Mouse (Mus musculus) liver, embryonic 11.5 days (tissue): Measurements from ENCODE around the gene Rnf213. TPM values are rescaled to one million over a fixed set of nuclear protein-coding genes. Genes with fewer than 3 reads are reported as not detected.

Experiments
- ATAC-seq: fragments of 200-750 bp; cut with Nextera tagmentation; replicated peaks from 2 replicates; pipeline ENCODE4 v1.8.0; 2017; ENCODE audit warnings: moderate number of reproducible peaks, mild to moderate bottlenecking, moderate TSS enrichment, moderate library complexity; ENCODE audit not compliant: low FRiP score
- DNase-seq: peaks from one replicate; pipeline ENCODE4 v3.0.0-alpha.2; 2017; ENCODE audit warnings: low spot score
- H3K27ac ChIP-seq: fragments of 300-500 bp; sonication (generic); 2 replicates; pipeline ENCODE4 v1.5.1; 2014; ENCODE audit warnings: mild to moderate bottlenecking, low read depth, low read length, control low read depth
- H3K27me3 ChIP-seq: fragments of 300-500 bp; sonication (generic); replicated peaks from 2 replicates; pipeline ENCODE4 v1.6.1; 2014; ENCODE audit warnings: low read length, mixed read lengths; ENCODE audit not compliant: control insufficient read depth, insufficient read depth
- H3K36me3 ChIP-seq: fragments of 300-500 bp; sonication (generic); 2 replicates; pipeline ENCODE4 v1.6.1; 2014; ENCODE audit warnings: mild to moderate bottlenecking, low read length, moderate library complexity, mixed read lengths; ENCODE audit not compliant: control insufficient read depth, insufficient read depth
- H3K4me1 ChIP-seq: fragments of 300-500 bp; sonication (generic); replicated peaks from 2 replicates; pipeline ENCODE4 v1.6.1; 2014; ENCODE audit warnings: low read length, mixed read lengths; ENCODE audit not compliant: control insufficient read depth, insufficient read depth
- H3K4me2 ChIP-seq: fragments of 300-500 bp; sonication (generic); 2 replicates; pipeline ENCODE4 v1.6.1; 2014; ENCODE audit warnings: mild to moderate bottlenecking, control low read depth, moderate library complexity
- H3K4me3 ChIP-seq: fragments of 300-500 bp; sonication (generic); 2 replicates; pipeline ENCODE4 v1.5.1; 2014; ENCODE audit warnings: low read depth, low read length, control low read depth
- H3K9ac ChIP-seq: fragments of 300-500 bp; sonication (generic); 2 replicates; pipeline ENCODE4 v1.6.1; 2014; ENCODE audit warnings: low read depth, low read length, control low read depth
- H3K9me3 ChIP-seq: fragments of 300-500 bp; sonication (generic); 2 replicates; pipeline ENCODE4 v1.6.1; 2016; ENCODE audit warnings: low read length, inconsistent platforms, mixed read lengths; ENCODE audit not compliant: control insufficient read depth
- WGBS: fragments of 180-500 bp; shearing (Covaris S2); extraction: QIAGEN DNeasy Blood & Tissue Kit; methylation state at CpG from one replicate; pipeline ENCODE4 v1.1.7; 2014; 5-methylcytosine and 5-hydroxymethylcytosine counted together
- polyA plus RNA-seq: library from polyadenylated mRNA; unstranded; fragments of >200 nt; fragmentation: Nextera tagmentation; extraction: Ambion mirVana; gene quantifications from 2 replicates; pipeline ENCODE4 v1.2.1, GENCODE M21; 2014

The Rnf213 gene
- polyA plus RNA-seq, 1 experiment from 2014 or later: 8.0 TPM

GRCm38 (mm10) chr11:119509165-119509776 lies 116.4 kb downstream of the Rnf213 start:
- Histone ChIP-seq H3K4me3 (no peak overlapping the region), H3K9me3 (no peaks in the 10 kb centered on the region), H3K36me3 (peaks cover 3% of the 10 kb centered on the region; the same call in 1 of the 2 replicates), H3K27ac (no peak overlapping the region), H3K27me3 (peaks cover 16% of the 10 kb centered on the region), H3K4me1 (no peaks in the 10 kb centered on the region), H3K4me2 (no peak overlapping the region), H3K9ac (no peak overlapping the region)
- WGBS: 76% methylated on average over 5 of the region's 5 CpGs
- DNase-seq: no peak
- ATAC-seq: no peak

- no peaks in the 10 kb centered on the region; the same call in 1 of the 2 replicates for H3K36me3 ChIP-seq
- H3K27ac ChIP-seq: no peak overlapping the region
- WGBS: 50% methylated on average over 9 of the region's 9 CpGs
- no peak overlapping the region for H3K9ac ChIP-seq
- H3K4me1 ChIP-seq: no peaks in the 10 kb centered on the region
- H3K4me3 ChIP-seq: no peak overlapping the region
- no peaks in the 10 kb centered on the region for H3K9me3 ChIP-seq
- ATAC-seq (no peak), DNase-seq (no peak)
- no peak overlapping the region for H3K4me2 ChIP-seq
- H3K27me3 ChIP-seq: peaks cover 38% of the 10 kb centered on the region
Observed at GRCm38 (mm10) chr11:119513038-119513659, 120.2 kb downstream of the Rnf213 start.

- ATAC-seq (no peak), DNase-seq (no peak)
- H3K27ac ChIP-seq: no peak overlapping the region
- 49% methylated on average over 16 of the region's 16 CpGs for WGBS
- no peak overlapping the region for H3K9ac ChIP-seq
- no peaks in the 10 kb centered on the region for H3K4me1 ChIP-seq
- H3K36me3 ChIP-seq: no peaks in the 10 kb centered on the region
- peak overlapping the region; percentile 43; the same call in 1 of the 2 replicates for H3K4me2 ChIP-seq
- H3K27me3 ChIP-seq: peaks cover 38% of the 10 kb centered on the region
- no peaks in the 10 kb centered on the region for H3K9me3 ChIP-seq
- H3K4me3 ChIP-seq: no peak overlapping the region
Observed at GRCm38 (mm10) chr11:119514108-119514860, 121.4 kb downstream of the Rnf213 start.

- no peak overlapping the region for H3K9ac ChIP-seq
- H3K4me2 ChIP-seq: peak overlapping the region; percentile 43
- no peaks in the 10 kb centered on the region for H3K4me1 ChIP-seq
- no peaks in the 10 kb centered on the region for H3K9me3 ChIP-seq
- no peak overlapping the region for H3K27ac ChIP-seq
- 6% methylated on average over 21 of the region's 21 CpGs for WGBS
- H3K27me3 ChIP-seq: peaks cover 38% of the 10 kb centered on the region
- ATAC-seq (no peak), DNase-seq (no peak)
- H3K4me3 ChIP-seq: no peak overlapping the region
- no peaks in the 10 kb centered on the region for H3K36me3 ChIP-seq
Observed at GRCm38 (mm10) chr11:119514967-119515636, 122.2 kb downstream of the Rnf213 start.

- Histone ChIP-seq H3K36me3 (no peaks in the 10 kb centered on the region), H3K4me1 (no peaks in the 10 kb centered on the region), H3K9ac (no peak overlapping the region), H3K4me2 (no peak overlapping the region), H3K4me3 (no peak overlapping the region), H3K9me3 (no peaks in the 10 kb centered on the region), H3K27ac (no peak overlapping the region), H3K27me3 (peaks cover 38% of the 10 kb centered on the region)
- WGBS: 72% methylated on average over 16 of the region's 16 CpGs
- ATAC-seq (no peak), DNase-seq (no peak)
Observed at GRCm38 (mm10) chr11:119515823-119516676, 123.2 kb downstream of the Rnf213 start.

- ATAC-seq: no peak; the same call in 1 of the 2 replicates
- no peak overlapping the region for H3K4me2 ChIP-seq
Observed at GRCm38 (mm10) chr11:119516677-119517361, 123.9 kb downstream of the Rnf213 start.

GRCm38 (mm10) chr11:119519387-119519786 lies 126.5 kb downstream of the Rnf213 start:
- 100% methylated on average over 1 of the region's 1 CpGs for WGBS
- Histone ChIP-seq H3K4me1 (no peaks in the 10 kb centered on the region), H3K9me3 (no peaks in the 10 kb centered on the region), H3K4me2 (no peak overlapping the region), H3K4me3 (no peak overlapping the region), H3K27me3 (peaks cover 21% of the 10 kb centered on the region), H3K36me3 (no peaks in the 10 kb centered on the region), H3K9ac (no peak overlapping the region), H3K27ac (no peak overlapping the region)
- no peak for ATAC-seq
- no peak for DNase-seq

More at GRCm38 (mm10) chr11:119516677-119517361, 123.9 kb downstream of the Rnf213 start:
- no peak overlapping the region for H3K4me3 ChIP-seq
- H3K9ac ChIP-seq: no peak overlapping the region
- no peak for DNase-seq
- peaks cover 38% of the 10 kb centered on the region for H3K27me3 ChIP-seq
- no peaks in the 10 kb centered on the region for H3K36me3 ChIP-seq
- H3K4me1 ChIP-seq: no peaks in the 10 kb centered on the region
- no peaks in the 10 kb centered on the region for H3K9me3 ChIP-seq
- WGBS: 65% methylated on average over 12 of the region's 12 CpGs
- H3K27ac ChIP-seq: no peak overlapping the region
